Mouse (Mus musculus) frontal cortex, postnatal 36 days (tissue): Measurements from ENCODE around the gene Rgs11.

Experiments used
- DNase-seq, 2 experiments: peaks; one replicate each; pipeline ENCODE4 v3.0.0; 2022; ENCODE audit warnings: low spot score in 2 of 2

Rgs11 gene

GRCm38 (mm10) chr17:26231156-26231555 is 28.4 kb downstream of the Rgs11 start:
- no peak for DNase-seq

- DNase-seq: no peak
Observed at GRCm38 (mm10) chr17:26232863-26233262, 30.1 kb downstream of the Rgs11 start.

GRCm38 (mm10) chr17:26234386-26234785 is 31.6 kb downstream of the Rgs11 start:
- DNase-seq: no peak

GRCm38 (mm10) chr17:26235077-26235815 is 32.5 kb downstream of the Rgs11 start:
- DNase-seq: no peak

GRCm38 (mm10) chr17:26237667-26238066 is 34.9 kb downstream of the Rgs11 start:
- DNase-seq: no peak

GRCm38 (mm10) chr17:26239551-26239950 is 36.8 kb downstream of the Rgs11 start:
- no peak for DNase-seq

GRCm38 (mm10) chr17:26240120-26240790 is 37.5 kb downstream of the Rgs11 start:
- no peak for DNase-seq

GRCm38 (mm10) chr17:26240990-26241389 is 38.2 kb downstream of the Rgs11 start:
- DNase-seq: no peak

- DNase-seq: no peak
Observed at GRCm38 (mm10) chr17:26243471-26244100, 40.8 kb downstream of the Rgs11 start.

GRCm38 (mm10) chr17:26244101-26244841 is 41.5 kb downstream of the Rgs11 start, which contains the start of gene Fam234a:
TSS of gene Fam234a (minus strand) at chr17:26244242.
- peak; percentile 86 to 90 for DNase-seq

- no peak for DNase-seq
Observed at GRCm38 (mm10) chr17:26251886-26252538, 49.3 kb downstream of the Rgs11 start.

GRCm38 (mm10) chr17:26252539-26253251 is 49.9 kb downstream of the Rgs11 start, which contains the start of gene Luc7l:
TSS of gene Luc7l (plus strand) at chr17:26252896.
- peak; percentile 98 to 99 for DNase-seq

- no peak for DNase-seq
Observed at GRCm38 (mm10) chr17:26253399-26253798, 50.6 kb downstream of the Rgs11 start.

- no peak for DNase-seq
Observed at GRCm38 (mm10) chr17:26255313-26255712, 52.6 kb downstream of the Rgs11 start.
